Mouse (Mus musculus): ENCODE results near the gene Luzp1. TPM values are rescaled to one million over a fixed set of nuclear protein-coding genes. Genes with fewer than 3 reads are reported as not detected.
A peak's percentile ranks its signal among the peaks of the same experiment; 100 is the strongest.

Gene Luzp1
- polyA plus RNA-seq, 1 experiment = 48.0 TPM

DNA sequence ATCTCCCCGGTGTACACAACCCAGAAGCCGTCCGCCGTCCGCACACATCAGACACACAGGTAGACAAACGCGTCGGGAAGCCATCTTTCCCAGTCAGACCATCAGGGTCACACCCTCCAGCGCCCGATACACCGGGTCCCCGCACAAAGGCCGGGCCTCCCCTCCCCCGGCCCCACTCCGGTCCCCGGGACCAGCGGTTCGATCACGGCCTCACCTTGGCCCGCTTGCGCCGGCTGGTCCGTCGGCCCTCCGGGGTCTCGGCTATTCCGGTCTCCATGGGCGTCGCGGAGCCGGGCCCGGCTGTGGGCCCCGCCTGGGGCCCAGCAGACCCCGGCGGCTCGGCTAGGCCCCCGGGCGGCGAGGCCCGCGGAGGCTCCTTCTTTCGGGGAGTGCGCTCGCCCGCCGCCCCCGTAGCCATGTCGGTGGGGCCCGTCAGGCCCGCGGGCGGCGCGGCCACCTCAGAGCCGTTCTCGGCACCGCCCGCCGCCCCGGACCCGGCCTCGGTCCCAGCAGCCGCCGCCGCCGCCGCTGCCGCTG, 132.5 kb downstream of the Luzp1 start:
- Histone ChIP-seq H3K27me3 (ENCODE audit: control insufficient read depth, insufficient read depth, low read length) (no peaks in the 10 kb centered on the region), H3K4me3 (replicated peaks; ENCODE audit: insufficient read depth, low read depth, low read length) (peak overlapping the region; percentile 89), H3K4me1 (ENCODE audit: control insufficient read depth, insufficient read depth, low read length) (peaks cover 2% of the 10 kb centered on the region; the same call in 1 of the 2 replicates), H3K27ac (ENCODE audit: insufficient read depth, low read length) (peak overlapping the region; percentile 26; the same call in 1 of the 2 replicates)
- peak; percentile 46 to 59 for DNase-seq
- under 1% methylated on average over 63 of the region's 68 CpGs for WGBS
- TF ChIP-seq POLR2A (IDR thresholded peaks at IDR 0.05; ENCODE audit: borderline replicate concordance, insufficient read depth, low read length) = no peak
- no peak for TF ChIP-seq CTCF (IDR thresholded peaks at IDR 0.05; ENCODE audit: borderline replicate concordance, insufficient read depth, low read depth, low read length)

DNA sequence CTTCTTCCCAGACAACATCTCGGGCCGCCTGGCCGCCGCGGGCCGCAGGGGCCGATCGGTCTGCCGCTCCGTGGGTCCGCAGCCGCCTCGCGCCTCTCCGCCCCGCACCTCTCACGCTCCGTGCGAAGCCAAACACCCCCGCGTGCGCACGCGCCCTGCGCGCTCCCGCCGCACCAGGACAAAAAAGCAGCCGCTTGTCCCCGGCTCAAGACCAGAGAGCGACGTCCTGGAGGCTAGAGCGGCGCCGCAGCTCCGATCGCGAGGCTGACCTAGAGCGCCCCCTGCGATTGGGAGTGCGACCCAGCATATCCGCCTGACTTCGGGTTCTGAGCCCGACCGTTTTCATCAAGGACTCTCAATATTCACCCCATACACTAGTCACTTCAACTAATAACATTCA, 133.0 kb downstream of the Luzp1 start, which contains the start of gene Kdm1a:
Gene Kdm1a (minus strand): TSS at position 156 of the 400 bp plus-strand sequence.
- TF ChIP-seq POLR2A (IDR thresholded peaks at IDR 0.05; ENCODE audit: borderline replicate concordance, insufficient read depth, low read length) (peak; percentile 71), CTCF (IDR thresholded peaks at IDR 0.05; ENCODE audit: borderline replicate concordance, insufficient read depth, low read depth, low read length) (peak; percentile 89)
- H3K27ac ChIP-seq (ENCODE audit: insufficient read depth, low read length) = peak within 1 kb of the TSS; percentile 26; the same call in 1 of the 2 replicates
- DNase-seq = peak; percentile 95 to 96
- under 1% methylated on average over 45 of the region's 45 CpGs for WGBS
- H3K27me3 ChIP-seq (ENCODE audit: control insufficient read depth, insufficient read depth, low read length) = no peaks in the 10 kb centered on the region
- H3K4me1 ChIP-seq (ENCODE audit: control insufficient read depth, insufficient read depth, low read length) = peaks cover 2% of the 10 kb centered on the region; the same call in 1 of the 2 replicates
- peak within 1 kb of the TSS; percentile 89 for H3K4me3 ChIP-seq (replicated peaks; ENCODE audit: insufficient read depth, low read depth, low read length)

Other genes starting within 250 kb of the Luzp1 start
- 1.2 and 1.6 TPM in 2 replicates for gene Tcea3, start 222.0 kb upstream of the Luzp1 start, polyA plus RNA-seq (2012; rRNA removed)
- gene Zfp46, start 185.1 kb upstream of the Luzp1 start, polyA plus RNA-seq (2012; rRNA removed) = 26.3 and 29.8 TPM in 2 replicates
- gene Hnrnpr, start 158.8 kb upstream of the Luzp1 start, polyA plus RNA-seq (2012; rRNA removed) = 54.8 and 57.8 TPM in 2 replicates
- 1.2 and 1.8 TPM in 2 replicates for gene Htr1d, start 46.2 kb upstream of the Luzp1 start, polyA plus RNA-seq (2012; rRNA removed)
- 0.61 and 0.67 TPM in 2 replicates for gene 6030445D17Rik, start 7.5 kb upstream of the Luzp1 start, polyA plus RNA-seq (2012; rRNA removed)
- 61.2 and 63.1 TPM in 2 replicates for gene Kdm1a, start 133.0 kb downstream of the Luzp1 start, polyA plus RNA-seq (2012; rRNA removed)
- gene Tex46, start 140.7 kb downstream of the Luzp1 start, polyA plus RNA-seq (2012; rRNA removed) = not detected in 2 replicates
- gene Lactbl1, start 152.9 kb downstream of the Luzp1 start, polyA plus RNA-seq (2012; rRNA removed) = 0.13 and 0.21 TPM in 2 replicates